Mouse (Mus musculus): Measurements from ENCODE around the gene Tbc1d22b. TPM values are rescaled to one million over a fixed set of nuclear protein-coding genes. Genes with fewer than 3 reads are reported as not detected.

Tbc1d22b gene
- total and polyA plus RNA-seq, 3 experiments: 8.0 to 53.8 (median 30.7) TPM

DNA sequence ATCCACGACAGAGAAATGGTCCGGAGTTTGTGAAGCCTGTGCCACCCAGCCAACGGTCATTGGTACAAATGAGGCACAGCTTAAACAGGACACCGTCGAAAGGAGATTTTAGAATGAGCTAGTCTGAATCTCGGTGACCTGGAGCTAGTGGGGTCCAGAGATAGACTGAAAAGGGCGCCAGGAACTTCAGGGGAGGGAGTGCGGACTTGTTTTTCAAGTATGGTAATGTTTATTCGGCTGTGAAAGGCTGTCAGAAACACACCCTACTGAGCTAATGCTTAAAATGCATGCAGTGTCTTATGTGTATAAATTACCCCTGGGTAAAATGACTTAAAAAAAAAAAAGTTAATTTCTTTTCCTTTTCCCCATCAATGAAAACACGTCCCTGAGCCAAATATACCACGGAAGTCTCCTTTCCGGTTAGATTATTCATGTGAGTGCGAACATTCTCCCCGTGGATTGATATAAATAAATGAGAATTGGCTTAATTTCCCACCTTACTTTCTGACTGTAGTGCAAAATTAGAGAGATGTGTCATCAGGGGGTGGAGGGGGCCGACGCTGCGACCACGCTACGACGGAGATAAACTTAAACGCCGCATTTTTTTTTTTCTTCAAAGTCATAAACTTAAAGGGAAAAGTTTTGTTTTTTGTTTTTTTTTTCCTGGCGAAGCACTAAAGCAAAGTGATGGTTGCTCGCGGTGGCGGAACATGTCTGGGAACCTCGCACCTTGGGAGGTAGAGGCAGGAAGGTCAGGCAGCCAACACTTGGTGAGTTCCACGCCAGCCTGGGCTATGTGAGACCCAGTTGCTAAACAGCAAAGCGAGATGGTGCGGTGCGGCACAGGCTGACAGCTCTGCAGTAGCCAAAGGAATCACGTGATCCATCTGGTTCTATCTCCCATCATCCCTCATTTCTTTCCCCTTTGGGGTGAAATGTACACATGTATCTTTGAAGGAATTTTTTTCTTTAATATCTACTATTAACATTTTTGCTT, 46.6 kb upstream of the Tbc1d22b start (continued):
- peak; percentile 62; the same call in 1 of the 2 replicates for TF ChIP-seq MXI1 (IDR thresholded peaks at IDR 0.05; ENCODE audit: low read depth, low read length)
- no peak for TF ChIP-seq SMC3 (IDR thresholded peaks at IDR 0.05; ENCODE audit: low read depth, low read length)
- peak; percentile 44; the same call in 1 of the 2 replicates for TF ChIP-seq MYC (IDR thresholded peaks at IDR 0.05; ENCODE audit: low read depth, low read length)
- 0 out of 2 replicates have a peak, but pooled peaks have one; percentile 8 for TF ChIP-seq JUND (IDR thresholded peaks at IDR 0.05; ENCODE audit: low read depth, low read length)
- TF ChIP-seq MAX (IDR thresholded peaks at IDR 0.05; ENCODE audit: low read length): peak; percentile 80
- peak; percentile 24; the same call in 1 of the 2 replicates for TF ChIP-seq HCFC1 (IDR thresholded peaks at IDR 0.05; ENCODE audit: low read depth, low read length)
- peak; percentile 4 for TF ChIP-seq GATA1 (IDR thresholded peaks at IDR 0.05; ENCODE audit: low read depth, low read length)
- TF ChIP-seq MAZ (IDR thresholded peaks at IDR 0.05; ENCODE audit: low read depth, low read length): no peak

DNA sequence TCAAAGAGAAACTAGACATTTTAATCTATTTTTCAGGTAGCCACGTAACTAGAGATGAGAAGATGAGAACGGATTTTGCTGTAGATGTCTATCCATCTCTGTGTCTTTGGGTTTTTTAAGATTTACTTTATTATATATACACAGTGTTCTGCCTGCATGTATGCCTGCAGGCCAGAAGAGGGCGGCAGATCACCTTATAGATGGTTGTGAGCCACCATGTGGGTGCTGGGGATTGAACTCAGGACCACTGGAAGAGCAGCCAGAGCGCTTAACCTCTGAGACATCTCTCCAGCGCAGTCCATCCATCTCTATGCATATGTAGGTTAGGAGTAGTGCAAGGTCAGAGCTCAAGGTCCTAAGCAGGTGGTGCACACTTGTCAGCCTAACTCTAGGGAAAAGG, 45.9 kb upstream of the Tbc1d22b start:
- Histone ChIP-seq H3K4me1 (ENCODE audit: control insufficient read depth in 1 of 2, insufficient read depth in 2 of 2, low read length in 2 of 2) (peaks cover 3 to 37% of the 10 kb centered on the region in 2 experiments; a peak in 3 of 4 replicates), H3K27me3 (ENCODE audit: control insufficient read depth in 1 of 2, insufficient read depth in 2 of 2, low read length in 2 of 2) (no peaks in the 10 kb centered on the region), H3K4me3 (ENCODE audit: control insufficient read depth in 1 of 2, insufficient read depth in 1 of 2, low read depth in 2 of 2, low read length in 2 of 2) (peak overlapping the region in 1 of 2 experiments; percentile 53; a peak in 2 of 4 replicates), H3K79me2 (ENCODE audit: control insufficient read depth, insufficient read depth, low read length, poor library complexity) (no peaks in the 10 kb centered on the region; the same call in 1 of the 2 replicates), H3K9me3 (replicated peaks; ENCODE audit: insufficient read depth, low read length) (no peaks in the 10 kb centered on the region), H3K9ac (ENCODE audit: control insufficient read depth, low read depth, low read length, poor library complexity, severe bottlenecking) (peak overlapping the region; percentile 90), H3K27ac (ENCODE audit: control insufficient read depth, low read depth, low read length) (peak overlapping the region; percentile 100), H3K36me3 (ENCODE audit: control insufficient read depth in 1 of 2, insufficient read depth in 2 of 2, low read length in 2 of 2) (peaks cover 0 to 33% of the 10 kb centered on the region in 2 experiments; a peak in 2 of 4 replicates)
- TF ChIP-seq RAD21 (IDR thresholded peaks at IDR 0.05; ENCODE audit: low read depth, low read length): peak; percentile 21; the same call in 1 of the 2 replicates
- TF ChIP-seq CTCF (IDR thresholded peaks at IDR 0.05 in 2 of 3, conservative IDR thresholded peaks at IDR 0.05 in 1 of 3; ENCODE audit: control insufficient read depth in 1 of 3, insufficient read depth in 1 of 3, low read depth in 2 of 3, low read length in 3 of 3, poor library complexity in 1 of 3, severe bottlenecking in 1 of 3): peak; percentile 42 to 58 (median 52)
- TF ChIP-seq ZMIZ1 (IDR thresholded peaks at IDR 0.05; ENCODE audit: low read depth, low read length): no peak
- peak; percentile 40; the same call in 1 of the 2 replicates for TF ChIP-seq SMC3 (IDR thresholded peaks at IDR 0.05; ENCODE audit: low read depth, low read length)
- TF ChIP-seq HCFC1 (IDR thresholded peaks at IDR 0.05; ENCODE audit: low read depth, low read length): 0 out of 2 replicates have a peak, but pooled peaks have one; percentile 3
- 0 out of 2 replicates have a peak, but pooled peaks have one; percentile 2 for TF ChIP-seq ZC3H11A (IDR thresholded peaks at IDR 0.05; ENCODE audit: low read depth, low read length)
- peak; percentile 79 for DNase-seq (ENCODE audit: low read depth, low spot score)

DNA sequence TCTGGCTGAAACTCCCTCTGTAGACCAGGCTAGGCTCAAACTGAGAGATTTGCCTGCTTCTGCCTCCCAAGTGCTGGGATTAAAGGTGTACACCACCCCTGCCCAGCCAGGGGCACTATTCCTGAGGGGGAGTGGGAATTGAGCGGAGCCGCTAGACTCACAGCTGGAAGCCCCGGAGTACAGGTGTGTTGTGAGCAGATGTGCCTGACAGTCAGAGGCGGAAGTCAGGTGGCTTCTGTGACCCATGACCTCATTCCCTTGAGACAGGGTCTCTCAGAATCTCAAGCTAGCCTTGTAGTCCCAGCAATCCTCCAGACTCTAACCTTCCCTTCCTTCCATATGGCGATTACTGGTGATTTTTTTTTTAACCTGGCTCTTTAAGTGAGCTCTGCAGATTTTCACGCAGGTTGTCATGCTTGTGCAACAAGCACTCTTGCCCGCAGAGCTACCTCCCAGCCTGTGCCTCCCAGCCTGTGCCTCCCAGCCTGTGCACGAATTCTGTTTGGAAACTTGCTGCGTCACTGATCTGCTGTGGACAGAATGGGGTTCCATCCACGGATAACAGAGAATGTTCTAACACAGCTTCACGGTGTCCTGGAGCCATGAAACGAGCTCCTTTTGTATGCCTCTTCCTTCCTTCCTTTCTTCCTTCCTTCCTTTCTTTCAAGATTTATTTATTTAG, 40.5 kb upstream of the Tbc1d22b start:
- Histone ChIP-seq H3K4me3 (ENCODE audit: control insufficient read depth in 1 of 2, insufficient read depth in 1 of 2, low read depth in 2 of 2, low read length in 2 of 2) (no peak overlapping the region), H3K9me3 (replicated peaks; ENCODE audit: insufficient read depth, low read length) (no peaks in the 10 kb centered on the region), H3K36me3 (ENCODE audit: control insufficient read depth in 1 of 2, insufficient read depth in 2 of 2, low read length in 2 of 2) (no peaks in the 10 kb centered on the region), H3K79me2 (ENCODE audit: control insufficient read depth, insufficient read depth, low read length, poor library complexity) (no peaks in the 10 kb centered on the region), H3K27me3 (ENCODE audit: control insufficient read depth in 1 of 2, insufficient read depth in 2 of 2, low read length in 2 of 2) (no peaks in the 10 kb centered on the region), H3K4me1 (ENCODE audit: control insufficient read depth in 1 of 2, insufficient read depth in 2 of 2, low read length in 2 of 2) (peaks cover 0 to 5% of the 10 kb centered on the region in 2 experiments; a peak in 1 of 4 replicates), H3K27ac (ENCODE audit: control insufficient read depth, low read depth, low read length) (no peak overlapping the region), H3K9ac (ENCODE audit: control insufficient read depth, low read depth, low read length, poor library complexity, severe bottlenecking) (no peak overlapping the region)
- TF ChIP-seq POLR2AphosphoS5 (IDR thresholded peaks at IDR 0.05; ENCODE audit: borderline replicate concordance, low read depth, low read length) (no peak), GABPA (IDR thresholded peaks at IDR 0.05; ENCODE audit: low read depth, low read length) (no peak), CTCF (IDR thresholded peaks at IDR 0.05 in 2 of 3, conservative IDR thresholded peaks at IDR 0.05 in 1 of 3; ENCODE audit: control insufficient read depth in 1 of 3, insufficient read depth in 1 of 3, low read depth in 2 of 3, low read length in 3 of 3, poor library complexity in 1 of 3, severe bottlenecking in 1 of 3) (no peak), RAD21 (IDR thresholded peaks at IDR 0.05; ENCODE audit: low read depth, low read length) (no peak), HCFC1 (IDR thresholded peaks at IDR 0.05; ENCODE audit: low read depth, low read length) (no peak), KAT2A (conservative IDR thresholded peaks at IDR 0.05; ENCODE audit: low read depth, low read length) (no peak), EP300 (IDR thresholded peaks at IDR 0.05; ENCODE audit: low read depth in 1 of 2, low read length in 2 of 2) (no peak), CHD1 (IDR thresholded peaks at IDR 0.05; ENCODE audit: low read depth, low read length) (no peak), MAX (IDR thresholded peaks at IDR 0.05; ENCODE audit: low read length) (no peak), JUND (IDR thresholded peaks at IDR 0.05; ENCODE audit: low read depth, low read length) (no peak), MEF2A (IDR thresholded peaks at IDR 0.05; ENCODE audit: extremely low read depth, insufficient replicate concordance, low read depth, low read length, poor library complexity, severe bottlenecking) (no peak), TBP (IDR thresholded peaks at IDR 0.05; ENCODE audit: low read depth, low read length) (no peak), NELFE (IDR thresholded peaks at IDR 0.05; ENCODE audit: low read depth, low read length) (no peak), NRF1 (IDR thresholded peaks at IDR 0.05; ENCODE audit: insufficient read depth, low read depth, low read length, poor library complexity, severe bottlenecking) (no peak), POLR2AphosphoS2 (IDR thresholded peaks at IDR 0.05; ENCODE audit: low read length) (no peak), MYC (IDR thresholded peaks at IDR 0.05; ENCODE audit: low read depth, low read length) (no peak), BHLHE40 (IDR thresholded peaks at IDR 0.05; ENCODE audit: borderline replicate concordance, low read depth, low read length) (no peak)
- DNase-seq (ENCODE audit: low read depth, low spot score): no peak

Measured in MEL (cell line).